Comparison of ENCODE assay signal across 31 mouse cellular contexts in genomic region chr3:131698070-131698750, GRCm38 (mm10).
DNase-seq lines count a peak whose midpoint lies in the region; ATAC-seq and TF ChIP-seq lines count a peak whose summit lies in the region.
"Had no signal": no experiment of that assay in that cellular context is flagged by ENCODE, and none has a peak within 500 bp of the region (broad histone marks: within the 10 kb centered on the region; RNA-seq: fewer than 3 reads in every experiment).

No protein-coding gene starts in this region.

- no peaks in the 10 kb centered on the region for H3K27me3 ChIP-seq in hindbrain, embryonic 11.5 days (ENCODE audit: control insufficient read depth, insufficient read depth, low read length)
- H3K27me3 ChIP-seq: embryonic facial prominence, embryonic 15.5 days; kidney, embryonic 15.5 days; limb, embryonic 13.5 days; liver, embryonic 13.5 days; neural tube, embryonic 15.5 days had no signal

- WGBS in hindbrain, embryonic 11.5 days: 81% methylated on average over 3 of the region's 3 CpGs

- H3K4me1 ChIP-seq in embryonic fibroblast, embryonic 13.5 days (ENCODE audit: control insufficient read depth, insufficient read depth, low read length): no peaks in the 10 kb centered on the region
- H3K4me1 ChIP-seq in hindbrain, embryonic 11.5 days (replicated peaks; ENCODE audit: control insufficient read depth, insufficient read depth, low read length): no peaks in the 10 kb centered on the region
- H3K4me1 ChIP-seq: embryonic facial prominence, embryonic 15.5 days; kidney, embryonic 15.5 days; liver, embryonic 13.5 days; neural tube, embryonic 15.5 days had no signal

- no peaks in the 10 kb centered on the region for H3K36me3 ChIP-seq in hindbrain, embryonic 11.5 days (ENCODE audit: control insufficient read depth, insufficient read depth, low read length)
- H3K36me3 ChIP-seq: embryonic facial prominence, embryonic 10.5 days; embryonic facial prominence, embryonic 15.5 days; kidney, embryonic 15.5 days; limb, embryonic 13.5 days; liver, embryonic 13.5 days; neural tube, embryonic 15.5 days had no signal

- no peak for TF ChIP-seq CTCF in embryonic fibroblast, embryonic 13.5 days (IDR thresholded peaks at IDR 0.05; ENCODE audit: borderline replicate concordance, insufficient read depth, low read length)

- ATAC-seq in monocyte, adult 5-6 weeks (replicated peaks; ENCODE audit: insufficient number of reproducible peaks, low FRiP score, low TSS enrichment, poor library complexity, severe bottlenecking): peak; percentile 84
- ATAC-seq in hindbrain, embryonic 11.5 days (ENCODE audit: low FRiP score): no peak
- ATAC-seq: CD4-positive, CD25-positive, alpha-beta regulatory T cell, adult 4 months; forebrain, embryonic 14.5 days; hindbrain, embryonic 16.5 days had no signal

- no peak for TF ChIP-seq POLR2A in embryonic fibroblast, embryonic 13.5 days (IDR thresholded peaks at IDR 0.05; ENCODE audit: low read depth, low read length)

- peak overlapping the region; percentile 26; the same call in 1 of the 2 replicates for H3K27ac ChIP-seq in embryonic fibroblast, embryonic 13.5 days (ENCODE audit: insufficient read depth, low read length)
- H3K27ac ChIP-seq in hindbrain, embryonic 11.5 days (ENCODE audit: low read depth, low read length): no peak overlapping the region
- H3K27ac ChIP-seq: embryonic facial prominence, embryonic 10.5 days; embryonic facial prominence, embryonic 15.5 days; kidney, embryonic 15.5 days; left cerebral cortex, adult 2 months; limb, embryonic 13.5 days; liver, embryonic 13.5 days; neural tube, embryonic 15.5 days had no signal

- H3K4me3 ChIP-seq in embryonic fibroblast, embryonic 13.5 days (ENCODE audit: insufficient read depth, low read length): no peak overlapping the region
- H3K4me3 ChIP-seq in hindbrain, embryonic 11.5 days (ENCODE audit: low read depth, low read length): no peak overlapping the region
- H3K4me3 ChIP-seq: embryonic facial prominence, embryonic 10.5 days; embryonic facial prominence, embryonic 15.5 days; kidney, embryonic 15.5 days; left cerebral cortex, adult 2 months; limb, embryonic 13.5 days; liver, embryonic 13.5 days; neural tube, embryonic 15.5 days had no signal

- DNase-seq in lung, postnatal 36 days: peak; percentile 22
- DNase-seq in lung, postnatal 25 days (ENCODE audit: low spot score): no peak
- DNase-seq in Muller cell, postnatal 12 days (ENCODE audit: inconsistent ontology term): peak; percentile 2
- DNase-seq in hindbrain, embryonic 11.5 days (ENCODE audit: low spot score): no peak
- no peak for DNase-seq in retina, embryonic 14.5 days (ENCODE audit: low spot score)
- no peak for DNase-seq in spleen, postnatal 36 days (ENCODE audit: low spot score in 2 of 2)
- DNase-seq: adrenal gland, adult 8-10 months; cerebellum, adult 2 months; cerebellum, postnatal 14 days; gastrocnemius, postnatal 14 days; heart, adult 11 months; heart, postnatal 4 days; kidney, adult 18-20 months; kidney, postnatal 25 days; liver, embryonic 13.5 days; lung, adult 18-20 months; lung, postnatal 10 days; midbrain, embryonic 14.5 days; right cerebral cortex, postnatal 25 days had no signal

- H3K4me2 ChIP-seq in hindbrain, embryonic 11.5 days (replicated peaks; ENCODE audit: low read depth, low read length): no peak overlapping the region
- H3K4me2 ChIP-seq: embryonic facial prominence, embryonic 15.5 days; heart, embryonic 11.5 days; kidney, embryonic 15.5 days; limb, embryonic 13.5 days; liver, embryonic 13.5 days; neural tube, embryonic 15.5 days had no signal

- no peak overlapping the region for H3K9ac ChIP-seq in hindbrain, embryonic 11.5 days (ENCODE audit: low read depth, low read length)
- H3K9ac ChIP-seq: embryonic facial prominence, embryonic 15.5 days; kidney, embryonic 15.5 days; limb, embryonic 13.5 days; liver, embryonic 13.5 days; neural tube, embryonic 15.5 days had no signal

- no peaks in the 10 kb centered on the region for H3K9me3 ChIP-seq in hindbrain, embryonic 11.5 days (ENCODE audit: control insufficient read depth, low read length)
- H3K9me3 ChIP-seq: embryonic facial prominence, embryonic 15.5 days; kidney, embryonic 15.5 days; limb, embryonic 13.5 days; liver, embryonic 13.5 days; neural tube, embryonic 15.5 days had no signal

Comparison
In these comparisons a context has a peak if more than half of its experiments do, and no peak if none do; other contexts are left out.
1. DNase-seq: peak in lung, postnatal 36 days (single experiment) and Muller cell, postnatal 12 days (single experiment); none in lung, postnatal 25 days (single experiment), hindbrain, embryonic 11.5 days (single experiment), retina, embryonic 14.5 days (single experiment) and spleen, postnatal 36 days (0 of 2).